In the genomic region with DNA sequence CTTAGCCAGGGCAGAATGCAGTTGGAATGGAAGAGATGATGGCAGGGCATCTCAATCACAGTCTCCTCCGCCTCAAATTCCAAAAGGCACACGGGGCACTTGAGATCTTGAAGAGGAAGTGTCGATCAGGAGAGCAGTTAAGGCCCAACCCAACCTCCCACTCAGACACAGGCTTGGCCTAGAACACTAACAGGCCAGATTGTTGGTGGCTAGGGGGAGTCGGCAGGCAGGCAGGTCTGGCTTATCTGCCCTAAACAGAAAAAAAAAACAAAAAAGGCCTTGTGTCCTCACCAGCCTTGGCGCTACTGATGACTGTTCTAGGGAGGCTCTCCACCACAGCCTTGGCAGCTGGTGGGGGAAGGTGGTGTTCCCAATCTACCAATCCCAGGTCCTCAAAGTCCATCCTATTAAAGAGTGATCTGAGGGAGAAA, we compare ENCODE assay signal across 8 mouse cellular contexts. TPM values are rescaled to one million over a fixed set of nuclear protein-coding genes. Genes with fewer than 3 reads are reported as not detected.
DNase-seq lines count a peak whose midpoint lies in the region; ATAC-seq lines count a peak whose summit lies in the region.

No protein-coding gene starts in this region.

- no peaks in the 10 kb centered on the region for H3K9me3 ChIP-seq in hindbrain, embryonic 10.5 days

- H3K4me1 ChIP-seq in hindbrain, embryonic 10.5 days (replicated peaks): peaks cover 26% of the 10 kb centered on the region

- no peak for ATAC-seq in monocyte, adult 5-6 weeks (replicated peaks; ENCODE audit: insufficient number of reproducible peaks, low FRiP score, low TSS enrichment, poor library complexity, severe bottlenecking)

- WGBS in hindbrain, embryonic 10.5 days: 82% methylated on average over 5 of the region's 5 CpGs
- 51% methylated on average over 4 of the region's 5 CpGs for WGBS in macrophage (ENCODE audit: missing documents)

- peak; percentile 84 for DNase-seq in adrenal gland, adult 2 months
- DNase-seq in adrenal gland, postnatal 4 days (ENCODE audit: low spot score in 2 of 2): no peak
- peak; percentile 41 for DNase-seq in R1 (ENCODE audit: low read depth, low spot score)
- DNase-seq in hindbrain, embryonic 10.5 days (ENCODE audit: low spot score): no peak
- DNase-seq in T-cell, adult 2 months (ENCODE audit: low spot score): no peak
- no peak for DNase-seq in spleen, postnatal 10 days (ENCODE audit: low spot score in 2 of 2)

- H3K27ac ChIP-seq in hindbrain, embryonic 10.5 days: no peak overlapping the region
- H3K27ac ChIP-seq in macrophage: no peak overlapping the region

- peaks cover 20% of the 10 kb centered on the region for H3K79me2 ChIP-seq in macrophage (ENCODE audit: inconsistent target)

- peaks cover 42% of the 10 kb centered on the region for H3K36me3 ChIP-seq in hindbrain, embryonic 10.5 days
- peaks cover 17% of the 10 kb centered on the region; the same call in 1 of the 2 replicates for H3K36me3 ChIP-seq in macrophage (ENCODE audit: inconsistent target)

- H3K27me3 ChIP-seq in hindbrain, embryonic 10.5 days (ENCODE audit: insufficient read depth, poor library complexity, severe bottlenecking): peaks cover 6% of the 10 kb centered on the region

- H3K4me3 ChIP-seq in hindbrain, embryonic 10.5 days: peak overlapping the region; percentile 84
- H3K4me3 ChIP-seq in macrophage (ENCODE audit: inconsistent target): peak overlapping the region; percentile 98

RNA-seq across cellular contexts. Expression of a gene that starts 5.6 kb away (rescaled TPM):
- 100 to 1,000 TPM; 283 to 489 TPM for total RNA-seq in adrenal gland, adult 2 months (2021)
- polyA plus RNA-seq in adrenal gland, adult 2 months (2012; rRNA removed): 224 and 444 TPM in 2 replicates
- 100 to 1,000 TPM; 329 to 344 TPM for total RNA-seq in adrenal gland, postnatal 4 days (2021)
- polyA plus RNA-seq in hindbrain, embryonic 10.5 days (2016; fragmentation: Nextera tagmentation; extraction: Ambion mirVana): 110 and 114 TPM in 2 replicates
- total RNA-seq in macrophage (2018; cell fraction: chromatin; rRNA removed): 10 to 100 TPM; 35.6 to 81.0 (median 59.1) TPM
- 100 to 1,000 TPM in 12 of 26 experiments, 10 to 100 TPM in 14; 72.2 to 112 (median 99.2) TPM for total RNA-seq in macrophage (2018; cell fraction: cytosol; rRNA removed)
- 100 to 1,000 TPM in 1 of 26 experiments, 10 to 100 TPM in 25; 46.7 to 111 (median 71.2) TPM for total RNA-seq in macrophage (2018; cell fraction: nucleus; rRNA removed)
- 78.5 to 103 TPM (median 89.0 TPM) in 3 replicates for polyA plus RNA-seq in macrophage (2018)
- 51.8 to 77.7 TPM (median 56.1 TPM) in 3 replicates for total RNA-seq in monocyte, adult 5-6 weeks (2017)

RNA-seq across cellular contexts. Expression of a gene that starts 5.9 kb away (rescaled TPM):
- 10 to 100 TPM; 22.6 to 25.1 TPM for total RNA-seq in adrenal gland, adult 2 months (2021)
- 48.8 and 55.2 TPM in 2 replicates for polyA plus RNA-seq in adrenal gland, adult 2 months (2012; rRNA removed)
- total RNA-seq in adrenal gland, postnatal 4 days (2021): 10 to 100 TPM; 31.4 to 34.1 TPM
- polyA plus RNA-seq in hindbrain, embryonic 10.5 days (2016; fragmentation: Nextera tagmentation; extraction: Ambion mirVana): 5.7 and 7.0 TPM in 2 replicates
- total RNA-seq in macrophage (2018; cell fraction: chromatin; rRNA removed): 10 to 100 TPM in 17 of 26 experiments, 1 to 10 TPM in 9; 5.7 to 27.5 (median 12.9) TPM
- 10 to 100 TPM in 7 of 26 experiments, 1 to 10 TPM in 19; 2.2 to 11.9 (median 6.2) TPM for total RNA-seq in macrophage (2018; cell fraction: cytosol; rRNA removed)
- 10 to 100 TPM in 15 of 26 experiments, 1 to 10 TPM in 11; 3.5 to 31.2 (median 12.0) TPM for total RNA-seq in macrophage (2018; cell fraction: nucleus; rRNA removed)
- polyA plus RNA-seq in macrophage (2018): 6.8 to 10.9 TPM (median 8.2 TPM) in 3 replicates
- total RNA-seq in monocyte, adult 5-6 weeks (2017): 1.4 to 2.3 TPM in 2 of 3 replicates, not detected in the other

RNA-seq across cellular contexts. Expression of a gene that starts 14.0 kb away (rescaled TPM):
- total RNA-seq in adrenal gland, adult 2 months (2021): 10 to 100 TPM; 21.0 to 28.4 TPM
- polyA plus RNA-seq in adrenal gland, adult 2 months (2012; rRNA removed): 20.3 and 21.9 TPM in 2 replicates
- 10 to 100 TPM; 32.5 to 34.3 TPM for total RNA-seq in adrenal gland, postnatal 4 days (2021)
- polyA plus RNA-seq in hindbrain, embryonic 10.5 days (2016; fragmentation: Nextera tagmentation; extraction: Ambion mirVana): 25.5 and 27.8 TPM in 2 replicates
- 10 to 100 TPM; 21.5 to 99.1 (median 57.6) TPM for total RNA-seq in macrophage (2018; cell fraction: chromatin; rRNA removed)
- total RNA-seq in macrophage (2018; cell fraction: cytosol; rRNA removed): 10 to 100 TPM; 12.0 to 36.4 (median 21.5) TPM
- 10 to 100 TPM; 27.2 to 97.8 (median 53.7) TPM for total RNA-seq in macrophage (2018; cell fraction: nucleus; rRNA removed)
- 16.4 to 24.8 TPM (median 19.7 TPM) in 3 replicates for polyA plus RNA-seq in macrophage (2018)
- total RNA-seq in monocyte, adult 5-6 weeks (2017): 14.0 to 33.3 TPM (median 20.1 TPM) in 3 replicates

RNA-seq across cellular contexts. Expression of a gene that starts 16.2 kb away (rescaled TPM):
- total RNA-seq in adrenal gland, adult 2 months (2021): 10 to 100 TPM; 31.2 to 32.4 TPM
- 8.5 and 10.9 TPM in 2 replicates for polyA plus RNA-seq in adrenal gland, adult 2 months (2012; rRNA removed)
- total RNA-seq in adrenal gland, postnatal 4 days (2021): 10 to 100 TPM; 36.2 to 36.4 TPM
- polyA plus RNA-seq in hindbrain, embryonic 10.5 days (2016; fragmentation: Nextera tagmentation; extraction: Ambion mirVana): 79.7 and 80.3 TPM in 2 replicates
- total RNA-seq in macrophage (2018; cell fraction: chromatin; rRNA removed): 10 to 100 TPM in 18 of 26 experiments, 1 to 10 TPM in 8; 3.2 to 23.3 (median 14.5) TPM
- 10 to 100 TPM; 15.1 to 33.7 (median 23.7) TPM for total RNA-seq in macrophage (2018; cell fraction: cytosol; rRNA removed)
- total RNA-seq in macrophage (2018; cell fraction: nucleus; rRNA removed): 10 to 100 TPM in 20 of 26 experiments, 1 to 10 TPM in 6; 5.6 to 25.1 (median 14.5) TPM
- 22.3 to 31.3 TPM (median 30.3 TPM) in 3 replicates for polyA plus RNA-seq in macrophage (2018)
- 22.6 to 41.7 TPM (median 35.3 TPM) in 3 replicates for total RNA-seq in monocyte, adult 5-6 weeks (2017)

RNA-seq across cellular contexts. Expression of a gene that starts 19.1 kb away (rescaled TPM):
- total RNA-seq in adrenal gland, adult 2 months (2021): 10 to 100 TPM; 25.3 to 43.4 TPM
- polyA plus RNA-seq in adrenal gland, adult 2 months (2012; rRNA removed): 16.4 and 17.4 TPM in 2 replicates
- 10 to 100 TPM; 33.0 to 40.5 TPM for total RNA-seq in adrenal gland, postnatal 4 days (2021)
- 13.6 and 15.8 TPM in 2 replicates for polyA plus RNA-seq in hindbrain, embryonic 10.5 days (2016; fragmentation: Nextera tagmentation; extraction: Ambion mirVana)
- 10 to 100 TPM in 3 of 26 experiments, 1 to 10 TPM in 18, under 1 TPM in 5; 0.29 to 16.4 (median 4.4) TPM for total RNA-seq in macrophage (2018; cell fraction: chromatin; rRNA removed)
- 10 to 100 TPM in 16 of 26 experiments, 1 to 10 TPM in 10; 6.1 to 16.4 (median 11.1) TPM for total RNA-seq in macrophage (2018; cell fraction: cytosol; rRNA removed)
- total RNA-seq in macrophage (2018; cell fraction: nucleus; rRNA removed): 10 to 100 TPM in 2 of 26 experiments, 1 to 10 TPM in 23, under 1 TPM in 1; 0.91 to 10.4 (median 5.2) TPM
- 4.9 to 8.1 TPM (median 6.9 TPM) in 3 replicates for polyA plus RNA-seq in macrophage (2018)
- total RNA-seq in monocyte, adult 5-6 weeks (2017): 6.6 to 20.9 TPM (median 13.2 TPM) in 3 replicates

Comparison
In these comparisons a context has a peak if more than half of its experiments do, and no peak if none do; other contexts are left out.
1. DNase-seq: peak in adrenal gland, adult 2 months (single experiment) and R1 (single experiment); none in adrenal gland, postnatal 4 days (0 of 2), hindbrain, embryonic 10.5 days (single experiment), T-cell, adult 2 months (single experiment) and spleen, postnatal 10 days (0 of 2).